Mouse (Mus musculus) stomach, postnatal 0 days (tissue): Measurements from ENCODE around the gene Pdik1l. TPM values are rescaled to one million over a fixed set of nuclear protein-coding genes. Genes with fewer than 3 reads are reported as not detected.
"Not testable (repeated sequence)": the region's sequence is repeated elsewhere in the genome, so short reads cannot be mapped to it uniquely, and the experiment has no call there.

Experiments used
- ATAC-seq: fragments of 200-750 bp; cut with Nextera tagmentation; 2 replicates; pipeline ENCODE4 v1.8.0; 2017; ENCODE audit not compliant: low FRiP score, low TSS enrichment
- DNase-seq: peaks from one replicate; pipeline ENCODE4 v3.0.0-alpha.2; 2016; ENCODE audit warnings: low spot score
- H3K27ac ChIP-seq: fragments of 300-500 bp; sonication (generic); replicated peaks from 2 replicates; pipeline ENCODE4 v1.5.1; 2014; ENCODE audit warnings: mild to moderate bottlenecking, control low read depth
- H3K27me3 ChIP-seq: fragments of 300-500 bp; sonication (generic); 2 replicates; pipeline ENCODE4 v1.6.1; 2014; ENCODE audit warnings: low read length; ENCODE audit not compliant: control insufficient read depth, insufficient read depth
- H3K36me3 ChIP-seq: fragments of 300-500 bp; sonication (generic); 2 replicates; pipeline ENCODE4 v1.6.1; 2014; ENCODE audit warnings: low read length, mixed read lengths; ENCODE audit not compliant: control insufficient read depth, insufficient read depth
- H3K4me1 ChIP-seq: fragments of 300-500 bp; sonication (generic); replicated peaks from 2 replicates; pipeline ENCODE4 v1.6.1; 2014; ENCODE audit warnings: antibody characterized with exemption; ENCODE audit not compliant: control insufficient read depth, insufficient read depth
- H3K4me2 ChIP-seq: fragments of 300-500 bp; sonication (generic); replicated peaks from 2 replicates; pipeline ENCODE4 v1.6.1; 2014; ENCODE audit warnings: low read depth, mild to moderate bottlenecking, control low read depth, moderate library complexity
- H3K4me3 ChIP-seq: fragments of 300-500 bp; sonication (generic); 2 replicates; pipeline ENCODE4 v1.5.1; 2014; ENCODE audit warnings: low read depth, low read length, control low read depth
- H3K9ac ChIP-seq: fragments of 300-500 bp; sonication (generic); 2 replicates; pipeline ENCODE4 v1.6.1; 2014; ENCODE audit warnings: mild to moderate bottlenecking, low read length, control low read depth, mixed read lengths
- H3K9me3 ChIP-seq: fragments of 300-500 bp; sonication (generic); 2 replicates; pipeline ENCODE4 v1.6.1; 2016; ENCODE audit warnings: low read length; ENCODE audit not compliant: control insufficient read depth
- CTCF ChIP-seq: IDR thresholded peaks from 2 replicates; pipeline ENCODE4 v1.5.1; 2016; ENCODE audit warnings: antibody characterized with exemption, low read depth, mild to moderate bottlenecking, moderate library complexity
- EP300 ChIP-seq: optimal IDR thresholded peaks from 2 replicates; pipeline ENCODE3; 2016; ENCODE audit warnings: antibody characterized with exemption
- WGBS: fragments of 180-500 bp; shearing (Covaris S2); extraction: QIAGEN DNeasy Blood & Tissue Kit; methylation state at CpG from one replicate; pipeline ENCODE4 v1.1.7; 2014; 5-methylcytosine and 5-hydroxymethylcytosine counted together
- polyA plus RNA-seq: library from polyadenylated mRNA; unstranded; fragments of >200 nt; fragmentation: Nextera tagmentation; extraction: Ambion mirVana; gene quantifications from 2 replicates; pipeline ENCODE4 v1.2.1, GENCODE M21; 2015

Pdik1l gene
- polyA plus RNA-seq, 1 experiment from 2014 or later: 8.4 TPM

DNA sequence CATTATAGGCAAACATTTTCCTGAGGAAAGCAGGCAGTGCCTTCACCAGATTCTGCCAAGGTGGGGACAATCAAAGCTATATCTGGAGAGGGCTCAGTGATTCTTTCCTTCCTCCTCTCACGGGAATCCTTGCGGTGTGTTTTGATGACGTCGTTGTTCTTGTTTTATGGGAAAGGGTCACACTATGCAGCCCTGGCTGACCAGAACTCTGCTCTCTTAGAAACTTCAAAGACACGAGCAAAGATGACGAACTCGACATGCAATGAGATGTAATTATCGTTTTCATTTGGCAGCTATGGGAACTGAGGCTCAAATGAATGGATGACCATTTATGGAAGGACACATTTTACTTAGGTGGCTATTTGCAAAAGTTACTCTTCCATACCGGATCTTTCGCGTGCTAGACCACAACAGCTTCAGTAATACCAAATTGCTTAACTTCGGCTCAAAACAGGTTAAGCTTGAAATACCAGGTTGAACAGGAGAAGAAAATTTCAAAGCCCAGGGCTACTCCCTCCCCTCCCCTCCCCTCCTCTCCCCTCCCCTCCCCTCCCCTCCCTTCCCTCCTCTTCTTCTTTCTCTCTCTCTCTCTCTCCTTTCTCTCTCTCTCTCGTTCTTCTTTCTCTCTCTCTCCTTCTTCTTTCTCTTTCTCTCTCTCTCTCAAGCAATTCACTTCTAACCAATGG lies 14.8 kb downstream of the Pdik1l start:
- no peaks in the 10 kb centered on the region for H3K4me1 ChIP-seq
- ATAC-seq: 0 out of 2 replicates have a peak, but pooled peaks have one; percentile 47
- 0 out of 2 replicates have a peak, but pooled peaks cover 7% of the 10 kb centered on the region for H3K36me3 ChIP-seq
- WGBS: 15% methylated on average over 12 of the region's 13 CpGs
- H3K27me3 ChIP-seq: no peaks in the 10 kb centered on the region
- TF ChIP-seq EP300 (no peak), CTCF (no peak)
- 0 out of 2 replicates have a peak overlapping the region, but pooled peaks have one; percentile 3 for H3K4me3 ChIP-seq
- no peak for DNase-seq
- peak overlapping the region; percentile 14; the same call in 1 of the 2 replicates for H3K9ac ChIP-seq
- H3K9me3 ChIP-seq: no peaks in the 10 kb centered on the region
- H3K27ac ChIP-seq: no peak overlapping the region
- peak overlapping the region; percentile 34 for H3K4me2 ChIP-seq

- Histone ChIP-seq H3K9me3 (no peaks in the 10 kb centered on the region), H3K27me3 (no peaks in the 10 kb centered on the region), H3K36me3 (0 out of 2 replicates have a peak, but pooled peaks cover 4% of the 10 kb centered on the region), H3K9ac (no peak overlapping the region), H3K4me1 (no peaks in the 10 kb centered on the region), H3K27ac (no peak overlapping the region), H3K4me3 (no peak overlapping the region), H3K4me2 (no peak overlapping the region)
- DNase-seq: no peak
- WGBS: 82% methylated on average over 7 of the region's 7 CpGs
- TF ChIP-seq CTCF (no peak), EP300 (no peak)
- ATAC-seq: no peak
Measured at GRCm38 (mm10) chr4:134271979-134272378, 15.7 kb downstream of the Pdik1l start.

- not testable (repeated sequence) for H3K36me3 ChIP-seq, H3K4me2 ChIP-seq, H3K27ac ChIP-seq, H3K9ac ChIP-seq, H3K9me3 ChIP-seq, DNase-seq, H3K4me3 ChIP-seq, H3K27me3 ChIP-seq, ATAC-seq, H3K4me1 ChIP-seq
- peak; percentile 59 for TF ChIP-seq CTCF
Measured at GRCm38 (mm10) chr4:134269622-134270021, 18.1 kb downstream of the Pdik1l start.

- no peak overlapping the region for H3K27ac ChIP-seq
- H3K36me3 ChIP-seq: no peaks in the 10 kb centered on the region
- H3K4me1 ChIP-seq: no peaks in the 10 kb centered on the region
- TF ChIP-seq CTCF: peak; percentile 40
- no peak for TF ChIP-seq EP300
- no peak for DNase-seq
- no peaks in the 10 kb centered on the region for H3K27me3 ChIP-seq
- WGBS: 77% methylated on average over 19 of the region's 19 CpGs
- H3K9me3 ChIP-seq: no peaks in the 10 kb centered on the region
- no peak overlapping the region for H3K9ac ChIP-seq
- no peak overlapping the region for H3K4me3 ChIP-seq
- ATAC-seq: no peak
- no peak overlapping the region for H3K4me2 ChIP-seq
Measured at GRCm38 (mm10) chr4:134268102-134268655, 19.5 kb downstream of the Pdik1l start.

GRCm38 (mm10) chr4:134265860-134266585 lies 21.7 kb downstream of the Pdik1l start:
- Histone ChIP-seq H3K27ac (no peak overlapping the region), H3K9ac (no peak overlapping the region), H3K4me1 (no peaks in the 10 kb centered on the region), H3K4me3 (no peak overlapping the region), H3K27me3 (no peaks in the 10 kb centered on the region), H3K9me3 (no peaks in the 10 kb centered on the region), H3K4me2 (no peak overlapping the region), H3K36me3 (no peaks in the 10 kb centered on the region)
- TF ChIP-seq EP300 (no peak), CTCF (no peak; the same call in 1 of the 2 replicates)
- DNase-seq (no peak), ATAC-seq (no peak)
- WGBS: 63% methylated on average over 9 of the region's 9 CpGs
